Mouse (Mus musculus) bone marrow, adult 2 months (tissue): ENCODE results near the gene Map4.

Source experiments
- CTCF ChIP-seq: fragments of 200-500 bp; IDR thresholded peaks from 2 replicates; pipeline ENCODE4 v1.5.1; 2011; ENCODE audit warnings: low read length, control low read depth; ENCODE audit not compliant: control insufficient read depth, insufficient read depth
- POLR2A ChIP-seq: fragments of 200-500 bp; IDR thresholded peaks from 2 replicates; pipeline ENCODE4 v1.6.1; 2011; ENCODE audit warnings: low read depth, mild to moderate bottlenecking, control low read depth, low read length, borderline replicate concordance; ENCODE audit not compliant: control insufficient read depth

- TF ChIP-seq CTCF, result no peak
- TF ChIP-seq POLR2A, result no peak
Measured at GRCm38 (mm10) chr9:109887321-109887720, 43.9 kb upstream of the Map4 start.
